Mouse (Mus musculus): ENCODE measurements at regions not wholly inside any gene's neighbourhood (a gene's known extent, or its start where the extent isn't known, plus 50 kb on each side); places are given as distances from the start of the nearest gene placed in this dataset.
A peak's percentile ranks its signal among the peaks of the same experiment; 100 is the strongest.

DNA sequence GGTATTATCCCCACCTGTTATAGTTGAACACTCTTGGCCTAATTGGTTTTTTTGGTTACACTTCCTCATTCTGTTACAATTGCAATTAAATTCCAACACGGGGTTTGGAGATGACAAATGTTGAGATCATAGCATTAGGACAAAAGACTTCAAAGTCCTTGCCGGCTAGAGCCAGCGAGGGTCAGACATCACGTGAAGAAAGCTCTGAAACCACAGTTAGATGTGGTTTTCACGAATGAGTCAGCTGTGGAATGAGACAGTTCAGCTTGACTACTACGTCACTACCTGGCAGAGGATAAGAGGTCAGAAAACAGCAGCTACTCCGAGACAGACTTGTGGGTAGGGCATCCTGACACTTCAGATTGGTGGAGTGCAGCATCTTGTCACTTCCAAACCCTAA, 55.5 kb upstream of the Trio start:
- DNase-seq: no peak
- intact Hi-C loops (cut with DNase I): no loop called here

DNA sequence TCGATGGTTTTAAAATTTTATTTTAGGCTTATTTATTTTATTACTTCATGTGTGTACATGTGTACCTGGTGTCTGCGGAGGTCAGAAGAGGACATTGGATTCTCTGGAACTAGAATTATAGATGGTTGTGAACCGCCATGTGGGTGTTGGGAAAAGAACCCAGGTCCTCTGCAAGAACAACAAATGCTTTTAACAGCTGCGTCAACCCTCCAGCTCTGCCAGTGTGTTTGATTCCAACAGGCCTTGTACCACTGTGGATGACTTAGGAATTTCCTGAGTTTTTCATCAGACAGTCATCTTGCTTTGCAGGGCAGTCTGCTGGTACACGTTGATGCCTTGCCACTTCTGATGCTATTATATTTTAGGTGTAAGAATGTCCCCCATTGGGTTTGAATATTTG, 56.8 kb upstream of the Trio start:
- intact Hi-C loops (cut with DNase I): no loop called here
- no peak for DNase-seq

DNA sequence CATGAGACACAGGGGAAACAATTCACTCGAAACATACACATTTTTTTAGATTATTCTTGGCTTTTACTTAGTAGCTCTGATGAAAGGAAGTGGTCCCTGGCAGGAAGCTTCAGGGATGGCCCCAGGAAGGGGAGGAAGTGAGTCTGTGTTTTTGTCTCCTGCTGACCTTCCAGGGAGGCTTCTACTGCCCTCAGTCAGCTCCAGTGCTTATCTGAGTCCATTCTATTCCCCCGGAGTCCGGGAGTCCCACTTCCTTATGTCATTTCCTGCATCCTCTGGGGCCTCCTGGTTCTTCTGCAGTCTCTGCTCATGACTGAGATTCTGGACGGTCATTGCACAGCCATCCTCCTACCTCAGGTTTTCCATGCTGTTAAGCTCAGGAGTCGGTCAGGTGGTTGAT, 80.3 kb upstream of the Trio start:
- DNase-seq: peak; percentile 14 to 20
- intact Hi-C loops (cut with DNase I): no loop called here

DNA sequence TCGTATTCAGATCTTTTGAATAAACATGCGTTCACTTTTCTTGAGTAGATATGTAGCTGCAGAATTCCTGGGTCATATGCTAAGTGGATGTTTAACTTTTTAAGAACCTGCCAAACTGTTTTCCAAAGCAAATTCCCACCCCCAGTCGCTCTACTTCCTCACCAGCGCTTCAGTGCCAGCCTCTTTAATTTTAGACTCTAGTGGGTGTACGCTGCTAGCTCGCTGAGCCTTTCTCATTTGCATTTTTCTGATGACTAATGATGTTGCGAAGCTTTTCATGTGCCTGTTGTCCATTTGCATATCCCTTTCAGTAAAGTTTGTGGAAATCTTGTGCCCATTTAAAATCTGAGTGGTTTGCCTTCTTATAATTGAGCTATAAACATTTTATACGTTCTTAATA, 84.3 kb upstream of the Trio start:
- no peak for DNase-seq
- intact Hi-C loops (cut with DNase I): no loop called here

DNA sequence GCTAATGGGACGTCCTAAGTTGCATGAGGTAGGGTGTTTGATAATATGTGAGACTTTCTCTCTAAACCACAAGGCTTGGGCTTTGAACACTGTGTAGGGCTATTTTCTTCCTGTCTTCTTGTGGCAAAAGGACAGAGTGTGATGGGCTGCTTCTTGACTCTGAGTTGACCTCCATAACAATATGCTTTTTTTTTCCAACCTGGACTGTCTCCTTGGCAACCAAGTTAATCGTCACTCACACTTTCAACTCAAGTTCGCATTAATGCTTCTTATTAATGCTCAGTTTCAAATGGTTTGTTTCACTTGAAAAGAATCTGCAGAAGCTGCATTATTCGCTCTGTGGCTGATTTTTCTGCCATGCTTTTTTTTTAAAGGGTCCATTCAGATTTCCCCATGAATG, 87.8 kb upstream of the Trio start:
- DNase-seq: no peak
- intact Hi-C loops (cut with DNase I): no loop called here

DNA sequence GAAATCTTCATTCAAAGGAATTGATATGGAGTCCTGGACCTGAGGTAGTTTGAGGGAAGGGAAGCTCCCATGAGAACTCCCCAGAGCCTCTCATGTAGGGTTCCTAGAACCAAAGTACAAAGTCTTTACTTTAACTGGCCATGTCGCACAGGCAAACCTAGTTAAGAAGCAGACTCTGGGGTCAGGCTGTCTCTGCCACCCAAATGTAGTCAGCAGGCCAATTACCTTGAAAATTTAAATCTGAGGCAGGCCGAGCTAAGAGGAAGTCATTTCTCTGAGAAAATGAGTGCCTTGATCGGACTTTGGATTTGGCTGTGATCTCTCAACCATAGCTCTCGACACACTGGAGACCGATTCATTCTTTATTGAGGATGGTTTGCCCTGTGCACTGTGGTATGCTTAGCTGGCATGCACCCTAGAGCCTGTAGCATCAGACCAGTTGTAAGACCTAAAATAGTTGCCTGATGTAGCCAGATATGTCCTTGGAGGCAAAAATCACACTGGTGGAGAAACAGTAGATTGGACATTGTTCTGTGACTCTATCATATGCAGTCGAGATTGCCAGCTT, 88.6 kb upstream of the Trio start:
- DNase-seq: no peak
- intact Hi-C loops (cut with DNase I): no loop called here

DNA sequence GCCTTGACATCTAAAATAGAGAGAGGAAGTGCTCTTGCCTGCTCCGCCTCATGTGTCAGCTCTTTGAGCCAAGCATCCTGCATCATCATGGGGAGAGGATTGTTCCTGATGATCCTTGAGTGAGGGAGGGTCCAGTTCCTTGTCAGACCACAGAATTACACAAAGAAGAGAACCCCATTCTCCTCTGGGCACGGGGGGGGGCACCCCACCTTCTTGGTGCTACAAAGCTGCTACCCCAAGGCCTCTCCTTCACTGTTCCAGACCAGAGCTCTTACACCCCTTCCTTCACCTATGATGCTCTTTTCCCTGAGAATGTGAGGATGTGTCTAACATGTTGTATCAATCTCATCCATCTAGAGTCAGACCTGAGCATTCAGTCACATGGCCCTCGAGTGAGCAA, 76.7 kb upstream of the Dnah5 start:
- intact Hi-C loops (cut with DNase I): no loop called here
- no peak for DNase-seq

DNA sequence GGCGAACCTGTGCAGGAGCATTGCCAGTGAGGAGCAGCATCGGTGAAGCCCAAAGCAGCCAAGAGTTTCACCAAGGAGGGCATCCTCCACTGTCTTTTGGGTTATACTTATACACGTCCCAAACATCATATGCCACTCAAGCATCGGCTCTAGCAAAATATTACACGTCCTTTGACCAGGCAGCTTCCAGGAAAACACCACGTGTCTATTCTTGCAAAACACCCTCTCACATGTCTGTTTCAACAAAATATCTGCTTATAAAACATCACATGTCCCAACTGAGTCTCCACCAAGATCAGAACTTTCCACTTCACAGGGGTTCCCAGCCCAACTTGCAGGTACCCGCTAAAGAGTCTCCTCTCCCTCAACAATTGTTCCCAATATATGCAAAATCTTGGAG, 74.0 kb upstream of the Dnah5 start:
- intact Hi-C loops (cut with DNase I): no loop called here
- DNase-seq: no peak

DNA sequence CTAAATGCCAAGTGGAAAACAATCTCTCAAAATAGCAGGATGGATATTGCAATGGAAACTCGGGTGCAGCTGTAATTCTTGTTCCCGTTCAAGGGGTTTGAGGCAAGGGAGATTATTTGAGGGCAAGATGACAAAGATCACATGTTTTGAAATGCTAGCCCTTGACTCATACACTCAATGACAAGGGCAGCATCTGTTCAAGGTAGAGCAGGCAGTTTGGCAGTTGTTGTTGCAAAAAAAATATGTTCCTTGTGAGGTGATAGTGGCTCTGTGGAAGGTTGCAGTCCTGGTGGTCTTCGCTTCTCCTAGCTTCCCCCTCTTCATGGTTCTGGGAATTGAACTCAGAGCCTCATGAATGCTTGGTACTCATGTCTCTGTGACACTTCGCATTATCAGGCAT, 72.0 kb upstream of the Dnah5 start:
- no peak for DNase-seq
- intact Hi-C loops (cut with DNase I): no loop called here

DNA sequence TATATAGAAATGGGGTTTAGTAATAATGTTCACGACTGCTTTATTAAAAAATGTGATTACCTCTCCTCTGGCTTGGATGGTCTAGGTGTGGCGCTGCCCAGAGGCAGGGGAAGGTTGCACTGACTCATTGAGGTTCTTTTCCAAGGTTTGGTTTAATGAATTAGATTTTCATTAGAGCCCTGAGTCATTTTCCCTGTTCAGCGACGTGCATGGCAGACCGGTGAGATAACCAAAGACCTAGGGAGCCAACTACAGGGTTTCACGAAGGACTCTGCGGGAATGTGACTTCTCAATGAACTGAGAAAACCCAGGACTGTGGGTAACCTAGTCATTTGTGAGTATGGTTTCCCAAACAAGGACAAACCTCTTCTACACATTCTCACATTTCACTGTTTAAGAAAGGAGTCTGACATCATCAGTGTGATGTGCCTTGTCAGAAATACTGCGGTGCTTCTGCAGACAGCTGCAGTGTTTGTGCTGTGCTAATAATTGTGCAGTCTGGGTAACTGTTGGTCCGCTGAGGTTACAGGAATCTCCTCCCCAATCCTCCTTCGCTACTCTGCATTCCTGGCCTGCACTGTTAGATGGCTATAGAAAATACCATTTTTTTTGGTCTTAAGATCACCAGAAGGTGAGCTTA, 70.3 kb upstream of the Dnah5 start:
- DNase-seq: peak; percentile 11 to 20
- intact Hi-C loops (cut with DNase I): no loop called here

DNA sequence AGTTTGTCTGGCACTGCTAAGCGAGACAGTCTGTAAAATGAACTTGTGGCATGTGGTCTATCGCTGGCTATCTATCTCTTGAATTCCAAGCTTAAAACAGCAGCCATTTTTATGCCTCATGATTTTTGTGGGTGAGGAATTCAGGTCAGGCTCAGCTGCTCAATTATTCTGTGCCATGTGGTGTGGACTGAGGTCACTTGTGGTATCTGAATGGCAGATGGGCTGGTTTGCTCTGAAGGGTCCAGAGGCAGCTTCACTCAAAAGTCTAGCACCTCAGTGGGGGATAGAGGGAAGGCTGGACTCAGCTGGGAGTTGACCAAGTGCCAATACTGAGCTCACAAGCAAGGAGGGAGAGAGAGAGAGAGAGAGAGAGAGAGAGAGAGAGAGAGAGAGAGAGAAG, 69.3 kb upstream of the Dnah5 start:
- DNase-seq: peak; percentile 18 to 31
- intact Hi-C loops (cut with DNase I): no loop called here

DNA sequence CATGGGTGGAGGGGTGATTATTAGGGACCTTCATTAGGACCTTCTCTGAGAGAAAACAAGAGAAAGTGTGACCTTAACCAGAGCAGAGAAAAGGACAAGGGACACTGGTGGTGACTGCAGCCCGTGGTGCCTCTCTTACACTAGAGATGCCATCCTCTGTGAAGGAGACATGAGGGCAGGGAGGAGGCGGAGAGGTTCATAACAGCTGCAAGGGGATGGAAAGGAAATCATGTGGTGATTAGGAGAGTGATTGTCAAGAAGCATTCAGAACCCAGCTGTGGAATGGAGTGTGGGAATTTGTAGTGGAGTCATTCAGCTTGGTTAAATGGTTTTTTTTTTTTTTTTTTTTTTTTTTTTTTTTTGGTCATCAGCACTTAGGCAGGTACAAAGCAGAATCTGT, 64.7 kb upstream of the Dnah5 start:
- intact Hi-C loops (cut with DNase I): no loop called here

DNA sequence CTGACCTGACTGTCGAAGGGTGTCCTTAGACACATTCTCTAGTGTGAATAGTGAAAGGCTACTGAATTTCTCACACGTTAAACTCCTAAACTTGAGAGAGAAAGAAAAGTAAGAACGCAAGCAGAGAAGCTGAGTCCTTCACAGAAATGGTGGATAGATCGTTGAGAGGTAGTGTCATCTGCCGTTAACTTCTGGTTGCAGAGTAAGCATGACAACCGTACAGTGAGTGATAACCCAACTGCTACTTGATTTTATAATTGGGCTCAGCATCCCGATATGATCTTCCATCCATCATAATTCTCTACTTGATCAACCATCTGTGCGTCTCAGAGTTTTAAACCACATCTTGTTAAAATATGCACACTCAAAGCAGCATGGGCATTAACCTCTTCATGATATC, 63.3 kb upstream of the Dnah5 start:
- intact Hi-C loops (cut with DNase I): no loop called here

More for the DNA sequence above, 64.7 kb upstream of the Dnah5 start:
- DNase-seq: no peak

DNA sequence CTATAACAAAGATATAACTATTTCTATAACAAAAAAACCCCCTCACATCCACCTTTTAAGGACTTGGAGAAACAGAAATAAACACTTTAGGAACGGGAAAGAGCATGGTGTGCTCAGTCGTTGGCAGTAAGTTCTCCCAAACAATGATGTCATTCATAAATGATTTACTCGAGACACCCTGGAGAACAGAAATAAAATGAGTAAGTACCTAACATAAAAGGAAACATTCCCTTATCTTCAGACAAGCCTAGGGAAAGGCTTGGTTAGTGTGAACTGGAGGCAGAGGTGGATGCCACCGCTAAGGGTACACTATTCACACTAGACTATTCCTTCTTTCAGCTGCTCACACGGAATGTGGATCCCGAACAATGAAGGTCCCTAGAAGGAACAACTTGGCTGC, 62.2 kb upstream of the Dnah5 start:
- DNase-seq: no peak
- intact Hi-C loops (cut with DNase I): no loop called here

More for the DNA sequence above, 63.3 kb upstream of the Dnah5 start:
- DNase-seq: no peak

DNA sequence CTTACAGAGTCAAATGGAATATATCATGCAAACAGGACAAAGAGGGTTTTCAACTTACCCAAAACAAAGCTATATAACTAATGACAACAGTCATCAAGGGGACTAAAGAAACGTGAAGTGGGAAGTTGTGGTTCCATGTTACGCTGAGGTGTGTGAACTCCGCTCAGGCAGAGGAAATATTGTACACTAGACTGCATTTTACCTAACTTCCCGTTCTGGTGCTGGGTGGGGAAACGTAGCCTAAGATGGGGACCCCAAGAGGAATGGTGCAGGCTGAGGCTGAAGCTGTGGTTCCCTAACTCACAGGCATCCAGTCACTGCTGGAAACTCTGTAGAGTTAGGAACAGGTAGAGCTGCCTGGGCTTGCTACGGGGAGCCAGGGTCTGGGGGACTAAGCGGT, 59.3 kb upstream of the Dnah5 start:
- no peak for DNase-seq
- intact Hi-C loops (cut with DNase I): no loop called here

DNA sequence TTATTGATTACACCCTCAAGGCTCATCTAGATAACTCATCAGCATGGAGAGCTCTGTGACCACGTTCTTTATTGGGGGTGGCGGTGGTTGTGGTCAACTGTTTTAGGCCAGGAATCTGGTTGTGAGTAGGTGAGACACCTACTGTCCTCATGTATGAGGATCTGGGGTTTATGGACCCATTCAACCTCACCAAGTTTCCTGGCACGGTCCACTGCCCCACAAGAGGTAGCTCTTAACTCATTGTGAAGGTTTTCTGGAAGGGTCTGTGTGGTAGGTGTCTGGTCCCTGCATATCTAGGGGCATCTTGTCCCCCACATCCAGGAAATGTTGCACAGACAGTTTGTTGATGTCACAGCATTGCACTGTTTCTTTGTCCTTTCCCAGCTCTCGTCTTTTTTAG, 58.7 kb upstream of the Dnah5 start:
- DNase-seq: no peak
- intact Hi-C loops (cut with DNase I): no loop called here

DNA sequence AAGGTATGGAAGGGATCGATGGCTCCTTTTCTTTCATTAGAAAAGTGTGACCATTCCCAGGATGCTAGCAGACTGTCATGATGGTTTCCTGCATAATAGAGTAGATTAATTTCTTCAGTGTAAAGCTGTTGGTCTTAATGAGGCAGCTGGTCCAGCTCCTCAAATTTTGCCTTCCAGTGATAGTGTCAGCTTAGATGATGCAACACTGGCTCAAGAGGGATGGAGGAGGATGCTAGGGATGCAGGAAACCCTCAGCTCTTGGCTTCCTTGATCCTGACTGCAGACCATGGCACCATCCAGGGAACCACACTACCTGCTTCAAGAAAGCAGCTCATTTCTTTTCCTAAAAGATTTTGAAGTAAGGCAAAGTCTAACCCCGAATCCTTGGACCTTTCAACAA, 51.9 kb upstream of the Dnah5 start:
- intact Hi-C loops (cut with DNase I): no loop called here
- DNase-seq: no peak
